Mouse (Mus musculus) monocyte, adult 5-6 weeks (primary cell): ENCODE data around the gene Gm13103. TPM values are rescaled to one million over a fixed set of nuclear protein-coding genes. Genes with fewer than 3 reads are reported as not detected.
"Not testable (repeated sequence)": the region's sequence is repeated elsewhere in the genome, so short reads cannot be mapped to it uniquely, and the experiment has no call there.

Experiments used
- ATAC-seq: fragments of 153-309, 156-312 bp; replicated peaks from 2 replicates; pipeline ENCODE4 v1.8.0; 2017; ENCODE audit warnings: mild to moderate bottlenecking; ENCODE audit not compliant: low TSS enrichment, insufficient number of reproducible peaks, severe bottlenecking, poor library complexity, low FRiP score
- total RNA-seq: library from RNA; stranded (forward); fragments of 200-1000, 200-491, 200-594 nt; gene quantifications from 3 replicates; pipeline ENCODE4 v1.2.3, GENCODE M21; 2017

The Gm13103 gene
- total RNA-seq: not detected in 3 replicates

DNA sequence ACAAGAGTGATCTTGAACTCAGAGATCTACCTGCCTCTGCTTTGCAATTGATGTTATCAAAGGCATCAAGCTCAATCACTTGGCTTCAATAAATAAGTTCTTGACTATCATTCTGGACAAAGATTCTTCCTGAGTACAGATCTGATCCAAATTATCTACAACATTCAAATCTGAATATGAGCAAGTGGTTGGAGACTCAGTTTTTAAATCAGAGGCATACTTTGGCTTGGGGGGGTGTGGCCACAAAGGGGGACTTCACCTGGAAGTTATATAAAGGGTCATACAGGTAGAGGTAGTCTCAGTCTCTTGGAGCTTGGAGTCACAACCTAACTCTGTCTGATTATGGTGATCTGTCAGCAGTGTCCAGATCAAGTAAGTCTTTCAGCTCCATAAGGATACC lies at the start of gene Gm13103:
Gene Gm13103, plus strand, starts transcription at position 301 of the 400 bp plus-strand sequence.
- ATAC-seq: not testable (repeated sequence)

DNA sequence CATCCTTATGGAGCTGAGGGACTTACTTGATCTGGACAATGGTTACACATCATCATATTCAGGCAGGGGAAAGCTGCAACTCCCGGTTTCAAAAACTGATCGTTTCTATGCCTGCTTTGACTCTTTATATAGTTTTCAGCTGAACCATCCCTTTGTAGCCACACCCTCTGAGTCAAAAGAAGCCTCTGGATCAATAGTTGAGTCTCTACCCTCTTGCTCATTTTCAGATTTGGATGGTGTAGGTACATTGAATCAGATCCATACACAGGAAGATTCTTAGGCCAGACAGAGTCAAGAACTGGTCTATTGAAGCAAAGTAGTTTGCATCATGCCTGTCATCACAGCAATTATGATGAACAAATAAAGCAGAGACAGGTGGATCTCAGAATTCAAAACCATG lies 30.3 kb upstream of the Gm13103 start, which contains the start of gene Gm13084:
Gene Gm13084, minus strand, starts transcription at position 101 of the 400 bp plus-strand sequence.
- no peak for ATAC-seq

- ATAC-seq: not testable (repeated sequence)
Observed at GRCm38 (mm10) chr4:143882371-143882770, 36.1 kb downstream of the Gm13103 start.

GRCm38 (mm10) chr4:143894406-143894805 lies 48.1 kb downstream of the Gm13103 start:
- not testable (repeated sequence) for ATAC-seq

- not testable (repeated sequence) for ATAC-seq
Observed at GRCm38 (mm10) chr4:143900280-143900679, 54.0 kb downstream of the Gm13103 start, which contains the start of gene Pramef6. Pramef6 (minus strand) TSS chr4:143900380.

Other genes with a start within 250 kb of the Gm13103 start
- not detected in 3 replicates for gene Gm13083, start 231.5 kb upstream of the Gm13103 start, total RNA-seq
- gene Gm13088, start 189.3 kb upstream of the Gm13103 start, total RNA-seq: not detected in 3 replicates
- not detected in 3 replicates for gene Gm13089, start 143.8 kb upstream of the Gm13103 start, total RNA-seq
- gene Gm13078, start 127.0 kb upstream of the Gm13103 start, total RNA-seq: not detected in 3 replicates
- not detected in 3 replicates for gene Gm13023, start 57.1 kb upstream of the Gm13103 start, total RNA-seq
- gene Gm13084, start 30.4 kb upstream of the Gm13103 start, total RNA-seq: not detected in 3 replicates
- not detected in 3 replicates for gene Pramef6, start 53.9 kb downstream of the Gm13103 start, total RNA-seq
- gene Pramef25, start 104.5 kb downstream of the Gm13103 start, total RNA-seq: not detected in 3 replicates
- not detected in 3 replicates for gene Gm13101, start 120.5 kb downstream of the Gm13103 start, total RNA-seq
- gene Pramef17, start 147.9 kb downstream of the Gm13103 start, total RNA-seq: not detected in 3 replicates
- not detected in 3 replicates for gene Pramel4, start 212.6 kb downstream of the Gm13103 start, total RNA-seq